Mouse (Mus musculus): Measurements from ENCODE around the gene Bcl10.

DNA sequence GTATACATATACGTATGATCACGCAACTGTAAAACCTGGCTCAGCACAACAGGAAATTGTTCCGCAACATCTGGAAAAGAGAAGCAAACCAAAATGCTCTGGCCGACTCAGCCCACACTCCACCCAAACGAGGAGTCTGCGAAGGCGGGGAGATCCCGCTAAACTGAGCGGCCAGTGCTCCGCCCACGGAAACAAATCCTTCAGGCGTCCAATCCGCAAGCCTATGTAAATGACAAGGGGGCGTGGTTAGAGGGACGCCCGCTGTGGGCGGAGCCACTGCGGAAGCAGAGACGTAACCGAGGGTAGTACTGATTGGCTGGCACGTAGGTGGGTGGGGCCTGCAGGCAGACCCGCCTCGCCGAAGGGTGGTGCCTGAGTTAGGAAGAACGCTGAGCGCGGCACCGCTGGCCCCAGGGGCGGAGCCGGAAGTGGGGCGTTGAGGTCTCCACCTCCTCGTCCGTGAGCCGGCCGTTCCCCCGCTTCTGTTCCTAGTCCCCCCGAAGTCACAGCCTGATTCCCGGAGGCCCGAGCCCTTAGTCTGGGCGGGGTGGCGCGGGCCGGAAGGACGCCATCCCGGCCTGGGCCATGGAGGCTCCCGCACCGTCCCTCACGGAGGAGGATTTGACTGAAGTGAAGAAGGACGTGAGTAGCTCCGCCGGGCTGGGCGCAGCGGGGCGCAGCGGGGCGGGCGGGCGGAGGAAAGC, 1.4 kb downstream of the Bcl10 start:
- TF ChIP-seq EP300 (optimal IDR thresholded peaks at IDR 0.05) (no peak), CTCF (IDR thresholded peaks at IDR 0.05; ENCODE audit: low read depth) (no peak)
